Mouse (Mus musculus): Measurements from ENCODE around the gene Dnajc3. TPM values are rescaled to one million over a fixed set of nuclear protein-coding genes. Genes with fewer than 3 reads are reported as not detected.

The Dnajc3 gene
- polyA plus RNA-seq (2015; fragmentation: Nextera tagmentation; extraction: Ambion mirVana): 47.0 and 51.6 TPM in 2 replicates

DNA sequence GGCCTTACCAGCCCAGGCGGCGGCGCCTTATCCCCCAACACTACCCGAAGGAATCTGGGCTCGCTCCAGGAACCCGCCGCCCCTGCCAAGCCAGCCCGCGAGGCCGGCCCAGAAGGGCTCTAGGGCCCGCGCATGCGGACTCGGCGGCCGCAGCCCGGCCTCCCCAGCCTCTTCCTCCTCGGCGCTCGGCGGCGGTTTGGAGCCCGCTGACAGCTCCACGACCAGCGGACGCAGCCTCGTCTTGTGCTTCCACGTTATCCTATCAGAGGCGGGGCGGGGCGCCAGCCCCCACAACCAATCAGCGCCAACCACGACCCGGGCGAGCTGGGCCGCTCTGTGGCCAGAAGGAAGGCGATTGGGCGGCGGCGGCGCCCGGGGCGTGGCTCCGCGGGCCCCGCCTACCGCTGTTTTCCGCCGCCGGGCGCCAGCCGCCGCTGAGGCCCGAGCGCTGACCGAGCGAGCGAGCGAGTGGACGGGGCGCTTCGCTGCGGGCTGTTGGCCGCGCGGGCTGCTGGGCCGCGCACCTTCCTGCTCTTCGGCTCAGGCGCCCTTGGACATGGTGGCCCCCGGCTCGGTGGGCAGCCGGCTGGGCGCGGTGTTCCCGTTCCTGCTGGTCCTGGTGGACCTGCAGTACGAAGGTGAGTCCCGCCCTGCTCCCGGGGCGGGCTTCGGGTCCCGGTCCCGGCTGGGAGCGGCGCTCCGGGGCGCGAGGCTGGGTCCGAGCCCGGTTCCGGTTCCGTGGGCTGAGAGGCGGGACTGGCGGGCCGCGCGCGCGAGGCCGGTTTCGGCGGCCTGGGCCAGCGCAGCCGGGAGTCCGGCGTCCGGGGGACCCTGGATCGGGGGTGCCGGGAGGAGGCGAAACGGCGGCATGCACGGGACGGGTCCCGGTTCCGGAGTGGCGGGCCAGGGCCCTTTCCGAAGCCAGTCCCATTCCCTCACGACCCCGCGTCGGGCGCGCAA, at the start of gene Dnajc3:
Dnajc3 (plus strand) TSS at position 444 of the 960 bp plus-strand sequence.
- peak; percentile 100 for ATAC-seq
- under 1% methylated on average over 120 of the region's 124 CpGs for WGBS
- H3K4me2 ChIP-seq (ENCODE audit: low read depth, low read length): peak within 1 kb of the TSS; percentile 67
- no peaks in the 10 kb centered on the region for H3K27me3 ChIP-seq (replicated peaks; ENCODE audit: control insufficient read depth, insufficient read depth, low read length)
- H3K36me3 ChIP-seq (ENCODE audit: control insufficient read depth, insufficient read depth, low read length): no peaks in the 10 kb centered on the region
- H3K4me1 ChIP-seq (ENCODE audit: control insufficient read depth, insufficient read depth, low read length): peaks cover 13% of the 10 kb centered on the region
- H3K9me3 ChIP-seq (ENCODE audit: control insufficient read depth, low read length): no peaks in the 10 kb centered on the region
- peak within 1 kb of the TSS; percentile 96 for H3K27ac ChIP-seq (ENCODE audit: low read length)
- peak within 1 kb of the TSS; percentile 100 for H3K4me3 ChIP-seq (ENCODE audit: low read length)
- peak within 1 kb of the TSS; percentile 100 for H3K9ac ChIP-seq (ENCODE audit: low read depth, low read length)

DNA sequence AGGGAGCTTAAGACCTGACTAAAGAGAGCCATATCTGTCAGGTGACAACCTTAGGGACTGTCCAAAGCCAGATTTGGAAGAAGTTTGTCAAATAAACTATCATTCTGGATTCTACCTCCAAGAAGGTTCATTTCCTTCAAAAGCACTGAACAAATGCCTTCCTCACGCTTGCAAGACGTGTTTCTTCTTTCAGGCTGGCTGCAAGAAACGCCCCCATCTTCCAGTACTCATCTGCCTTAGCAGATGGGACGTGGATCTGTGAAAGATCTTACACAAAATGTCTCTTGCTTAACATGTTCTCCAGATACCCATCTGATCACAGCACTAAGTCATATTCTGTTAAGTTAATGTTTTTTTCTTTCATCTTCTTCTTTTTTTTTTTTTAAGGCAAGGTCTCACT, 47.7 kb upstream of the Dnajc3 start:
- H3K27ac ChIP-seq (ENCODE audit: low read length): no peak overlapping the region
- 86% methylated on average over 4 of the region's 4 CpGs for WGBS
- no peak for ATAC-seq
- H3K27me3 ChIP-seq (replicated peaks; ENCODE audit: control insufficient read depth, insufficient read depth, low read length): no peaks in the 10 kb centered on the region
- no peak overlapping the region for H3K9ac ChIP-seq (ENCODE audit: low read depth, low read length)
- no peak overlapping the region for H3K4me2 ChIP-seq (ENCODE audit: low read depth, low read length)
- H3K4me1 ChIP-seq (ENCODE audit: control insufficient read depth, insufficient read depth, low read length): no peaks in the 10 kb centered on the region
- H3K9me3 ChIP-seq (ENCODE audit: control insufficient read depth, low read length): no peaks in the 10 kb centered on the region
- no peak overlapping the region for H3K4me3 ChIP-seq (ENCODE audit: low read length)
- H3K36me3 ChIP-seq (ENCODE audit: control insufficient read depth, insufficient read depth, low read length): 0 out of 2 replicates have a peak, but pooled peaks cover 2% of the 10 kb centered on the region

GRCm38 (mm10) chr14:118895228-118895627, 42.5 kb upstream of the Dnajc3 start:
- no peak overlapping the region for H3K27ac ChIP-seq (ENCODE audit: low read length)

GRCm38 (mm10) chr14:118895655-118896054, 42.1 kb upstream of the Dnajc3 start:
- Histone ChIP-seq H3K27ac (ENCODE audit: low read length) (no peak overlapping the region), H3K9me3 (ENCODE audit: control insufficient read depth, low read length) (no peaks in the 10 kb centered on the region), H3K4me2 (ENCODE audit: low read depth, low read length) (no peak overlapping the region), H3K4me1 (ENCODE audit: control insufficient read depth, insufficient read depth, low read length) (no peaks in the 10 kb centered on the region), H3K9ac (ENCODE audit: low read depth, low read length) (no peak overlapping the region), H3K27me3 (replicated peaks; ENCODE audit: control insufficient read depth, insufficient read depth, low read length) (no peaks in the 10 kb centered on the region), H3K36me3 (ENCODE audit: control insufficient read depth, insufficient read depth, low read length) (0 out of 2 replicates have a peak, but pooled peaks cover 2% of the 10 kb centered on the region), H3K4me3 (ENCODE audit: low read length) (no peak overlapping the region)
- ATAC-seq: no peak
- WGBS: 92% methylated on average over 10 of the region's 10 CpGs

More at GRCm38 (mm10) chr14:118895228-118895627, 42.5 kb upstream of the Dnajc3 start:
- Histone ChIP-seq H3K4me3 (ENCODE audit: low read length) (no peak overlapping the region), H3K9ac (ENCODE audit: low read depth, low read length) (no peak overlapping the region), H3K27me3 (replicated peaks; ENCODE audit: control insufficient read depth, insufficient read depth, low read length) (no peaks in the 10 kb centered on the region), H3K4me2 (ENCODE audit: low read depth, low read length) (no peak overlapping the region), H3K4me1 (ENCODE audit: control insufficient read depth, insufficient read depth, low read length) (no peaks in the 10 kb centered on the region), H3K9me3 (ENCODE audit: control insufficient read depth, low read length) (no peaks in the 10 kb centered on the region), H3K36me3 (ENCODE audit: control insufficient read depth, insufficient read depth, low read length) (0 out of 2 replicates have a peak, but pooled peaks cover 2% of the 10 kb centered on the region)
- 91% methylated on average over 7 of the region's 7 CpGs for WGBS
- no peak for ATAC-seq

DNA sequence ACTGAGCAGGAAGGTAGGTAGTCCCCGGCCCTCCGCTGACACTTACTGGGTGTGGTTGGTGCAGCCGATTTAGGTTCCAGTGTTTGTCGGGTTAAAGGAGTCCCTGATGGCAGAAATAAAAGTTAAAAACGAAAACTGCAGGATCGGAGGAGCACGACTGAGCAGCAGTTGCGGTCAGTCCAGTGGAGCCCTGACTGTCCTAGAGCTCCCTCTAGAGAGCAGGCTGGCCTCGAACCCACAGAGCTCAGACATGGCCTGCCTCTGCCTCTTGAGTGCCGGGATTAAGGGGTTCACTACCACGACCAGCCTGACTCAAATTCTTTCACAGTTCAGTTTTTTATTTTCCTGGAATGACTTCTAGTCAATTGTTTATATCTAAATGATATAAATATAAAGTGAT, 37.8 kb upstream of the Dnajc3 start:
- 79% methylated on average over 11 of the region's 11 CpGs for WGBS
- H3K4me1 ChIP-seq (ENCODE audit: control insufficient read depth, insufficient read depth, low read length): no peaks in the 10 kb centered on the region
- H3K4me3 ChIP-seq (ENCODE audit: low read length): no peak overlapping the region
- H3K9me3 ChIP-seq (ENCODE audit: control insufficient read depth, low read length): 0 out of 2 replicates have a peak, but pooled peaks cover 3% of the 10 kb centered on the region
- H3K9ac ChIP-seq (ENCODE audit: low read depth, low read length): no peak overlapping the region
- H3K4me2 ChIP-seq (ENCODE audit: low read depth, low read length): no peak overlapping the region
- no peak for ATAC-seq
- H3K27ac ChIP-seq (ENCODE audit: low read length): no peak overlapping the region
- H3K36me3 ChIP-seq (ENCODE audit: control insufficient read depth, insufficient read depth, low read length): peaks cover 5% of the 10 kb centered on the region; the same call in 1 of the 2 replicates
- H3K27me3 ChIP-seq (replicated peaks; ENCODE audit: control insufficient read depth, insufficient read depth, low read length): no peaks in the 10 kb centered on the region

DNA sequence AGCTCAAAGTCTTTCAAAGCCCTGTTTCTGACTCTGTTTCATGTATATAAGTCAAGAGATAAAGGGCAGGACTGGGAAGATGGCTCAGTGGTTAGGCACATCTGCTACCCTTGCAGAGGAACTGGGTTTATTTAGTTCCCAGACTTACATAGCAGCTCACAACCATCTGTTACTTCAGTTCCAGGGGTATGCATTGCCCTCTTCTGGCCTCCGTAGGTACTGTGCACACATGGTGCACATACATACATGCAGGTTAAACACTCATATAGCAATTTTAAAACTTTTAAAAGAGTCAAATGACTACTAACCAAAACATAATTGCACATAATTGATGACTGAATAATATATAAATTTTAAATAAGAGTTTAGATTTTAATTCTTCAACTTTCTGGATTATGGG, 36.9 kb upstream of the Dnajc3 start:
- WGBS: 100% methylated on average over 1 of the region's 1 CpGs
- peaks cover 5% of the 10 kb centered on the region; the same call in 1 of the 2 replicates for H3K36me3 ChIP-seq (ENCODE audit: control insufficient read depth, insufficient read depth, low read length)

GRCm38 (mm10) chr14:118903397-118903796, 34.4 kb upstream of the Dnajc3 start:
- Histone ChIP-seq H3K4me1 (ENCODE audit: control insufficient read depth, insufficient read depth, low read length) (no peaks in the 10 kb centered on the region), H3K9me3 (ENCODE audit: control insufficient read depth, low read length) (0 out of 2 replicates have a peak, but pooled peaks cover 3% of the 10 kb centered on the region), H3K4me2 (ENCODE audit: low read depth, low read length) (no peak overlapping the region), H3K36me3 (ENCODE audit: control insufficient read depth, insufficient read depth, low read length) (peaks cover 5% of the 10 kb centered on the region; the same call in 1 of the 2 replicates), H3K27me3 (replicated peaks; ENCODE audit: control insufficient read depth, insufficient read depth, low read length) (no peaks in the 10 kb centered on the region), H3K4me3 (ENCODE audit: low read length) (no peak overlapping the region), H3K27ac (ENCODE audit: low read length) (no peak overlapping the region), H3K9ac (ENCODE audit: low read depth, low read length) (no peak overlapping the region)
- ATAC-seq: no peak
- WGBS: 79% methylated on average over 3 of the region's 3 CpGs

More for the DNA sequence above, 36.9 kb upstream of the Dnajc3 start:
- Histone ChIP-seq H3K4me1 (ENCODE audit: control insufficient read depth, insufficient read depth, low read length) (no peaks in the 10 kb centered on the region), H3K27me3 (replicated peaks; ENCODE audit: control insufficient read depth, insufficient read depth, low read length) (no peaks in the 10 kb centered on the region), H3K9ac (ENCODE audit: low read depth, low read length) (no peak overlapping the region), H3K9me3 (ENCODE audit: control insufficient read depth, low read length) (0 out of 2 replicates have a peak, but pooled peaks cover 3% of the 10 kb centered on the region), H3K27ac (ENCODE audit: low read length) (no peak overlapping the region), H3K4me3 (ENCODE audit: low read length) (no peak overlapping the region), H3K4me2 (ENCODE audit: low read depth, low read length) (no peak overlapping the region)
- ATAC-seq: no peak

GRCm38 (mm10) chr14:118903867-118904562, 33.8 kb upstream of the Dnajc3 start:
- H3K4me3 ChIP-seq (ENCODE audit: low read length): no peak overlapping the region
- H3K4me1 ChIP-seq (ENCODE audit: control insufficient read depth, insufficient read depth, low read length): no peaks in the 10 kb centered on the region
- no peak overlapping the region for H3K27ac ChIP-seq (ENCODE audit: low read length)
- H3K36me3 ChIP-seq (ENCODE audit: control insufficient read depth, insufficient read depth, low read length): peaks cover 5% of the 10 kb centered on the region; the same call in 1 of the 2 replicates
- no peak for ATAC-seq
- H3K9ac ChIP-seq (ENCODE audit: low read depth, low read length): no peak overlapping the region
- no peaks in the 10 kb centered on the region for H3K27me3 ChIP-seq (replicated peaks; ENCODE audit: control insufficient read depth, insufficient read depth, low read length)
- H3K9me3 ChIP-seq (ENCODE audit: control insufficient read depth, low read length): 0 out of 2 replicates have a peak, but pooled peaks cover 3% of the 10 kb centered on the region
- WGBS: 60% methylated on average over 6 of the region's 6 CpGs
- H3K4me2 ChIP-seq (ENCODE audit: low read depth, low read length): no peak overlapping the region

- H3K27me3 ChIP-seq (replicated peaks; ENCODE audit: control insufficient read depth, insufficient read depth, low read length): no peaks in the 10 kb centered on the region
- no peak overlapping the region for H3K27ac ChIP-seq (ENCODE audit: low read length)
- no peak overlapping the region for H3K4me3 ChIP-seq (ENCODE audit: low read length)
- ATAC-seq: no peak
- no peaks in the 10 kb centered on the region for H3K9me3 ChIP-seq (ENCODE audit: control insufficient read depth, low read length)
- no peaks in the 10 kb centered on the region for H3K36me3 ChIP-seq (ENCODE audit: control insufficient read depth, insufficient read depth, low read length)
- no peaks in the 10 kb centered on the region for H3K4me1 ChIP-seq (ENCODE audit: control insufficient read depth, insufficient read depth, low read length)
- H3K4me2 ChIP-seq (ENCODE audit: low read depth, low read length): no peak overlapping the region
- 60% methylated on average over 8 of the region's 8 CpGs for WGBS
- no peak overlapping the region for H3K9ac ChIP-seq (ENCODE audit: low read depth, low read length)
These were observed 30.2 kb upstream of the Dnajc3 start for GRCm38 (mm10) chr14:118907592-118907991.
